Mouse (Mus musculus): ENCODE results near the gene Hadh. TPM values are rescaled to one million over a fixed set of nuclear protein-coding genes. Genes with fewer than 3 reads are reported as not detected.

Gene Hadh
- polyA plus RNA-seq, 1 experiment, result 70.7 TPM

GRCm38 (mm10) chr3:131265516-131265915, 6.4 kb downstream of the Hadh start:
- no peak overlapping the region for H3K27ac ChIP-seq (ENCODE audit: insufficient read depth, low read length)
- no peaks in the 10 kb centered on the region for H3K4me1 ChIP-seq (ENCODE audit: control insufficient read depth, insufficient read depth, low read length)
- no peak overlapping the region for H3K9ac ChIP-seq (ENCODE audit: low read depth, poor library complexity, severe bottlenecking)
- TF ChIP-seq POLR2A (IDR thresholded peaks at IDR 0.05; ENCODE audit: insufficient read depth, low read length) (no peak), CTCF (IDR thresholded peaks at IDR 0.05; ENCODE audit: low read depth, low read length) (no peak), EP300 (IDR thresholded peaks at IDR 0.05; ENCODE audit: insufficient read depth, low read depth, low read length) (no peak)
- no peak overlapping the region for H3K4me3 ChIP-seq (ENCODE audit: low read depth, low read length)
- H3K9me3 ChIP-seq (replicated peaks; ENCODE audit: control insufficient read depth, insufficient read depth, low read length, poor library complexity, severe bottlenecking), result peaks cover 7% of the 10 kb centered on the region
- H3K27me3 ChIP-seq (ENCODE audit: control insufficient read depth, insufficient read depth, low read length, poor library complexity, severe bottlenecking), result no peaks in the 10 kb centered on the region
- no peaks in the 10 kb centered on the region; the same call in 1 of the 2 replicates for H3K36me3 ChIP-seq (ENCODE audit: control insufficient read depth, insufficient read depth, low read length, poor library complexity, severe bottlenecking)

GRCm38 (mm10) chr3:131263766-131264486, 8.0 kb downstream of the Hadh start:
- TF ChIP-seq EP300 (IDR thresholded peaks at IDR 0.05; ENCODE audit: insufficient read depth, low read depth, low read length) (no peak), POLR2A (IDR thresholded peaks at IDR 0.05; ENCODE audit: insufficient read depth, low read length) (no peak), CTCF (IDR thresholded peaks at IDR 0.05; ENCODE audit: low read depth, low read length) (no peak)
- H3K9ac ChIP-seq (ENCODE audit: low read depth, poor library complexity, severe bottlenecking), result no peak overlapping the region
- H3K9me3 ChIP-seq (replicated peaks; ENCODE audit: control insufficient read depth, insufficient read depth, low read length, poor library complexity, severe bottlenecking), result peaks cover 7% of the 10 kb centered on the region
- H3K4me3 ChIP-seq (ENCODE audit: low read depth, low read length), result no peak overlapping the region
- peaks cover under 1% of the 10 kb centered on the region for H3K4me1 ChIP-seq (ENCODE audit: control insufficient read depth, insufficient read depth, low read length)
- H3K36me3 ChIP-seq (ENCODE audit: control insufficient read depth, insufficient read depth, low read length, poor library complexity, severe bottlenecking), result no peaks in the 10 kb centered on the region; the same call in 1 of the 2 replicates
- no peaks in the 10 kb centered on the region for H3K27me3 ChIP-seq (ENCODE audit: control insufficient read depth, insufficient read depth, low read length, poor library complexity, severe bottlenecking)
- no peak overlapping the region for H3K27ac ChIP-seq (ENCODE audit: insufficient read depth, low read length)

- H3K4me3 ChIP-seq (ENCODE audit: low read depth, low read length), result no peak overlapping the region
- H3K4me1 ChIP-seq (ENCODE audit: control insufficient read depth, insufficient read depth, low read length), result peaks cover 1% of the 10 kb centered on the region
- no peak for TF ChIP-seq EP300 (IDR thresholded peaks at IDR 0.05; ENCODE audit: insufficient read depth, low read depth, low read length)
- TF ChIP-seq POLR2A (IDR thresholded peaks at IDR 0.05; ENCODE audit: insufficient read depth, low read length), result no peak
- TF ChIP-seq CTCF (IDR thresholded peaks at IDR 0.05; ENCODE audit: low read depth, low read length), result no peak
Observed at GRCm38 (mm10) chr3:131260418-131260817, 11.5 kb downstream of the Hadh start.

GRCm38 (mm10) chr3:131259392-131259965, 12.4 kb downstream of the Hadh start:
- Histone ChIP-seq H3K9ac (ENCODE audit: low read depth, poor library complexity, severe bottlenecking) (no peak overlapping the region), H3K4me1 (ENCODE audit: control insufficient read depth, insufficient read depth, low read length) (peaks cover 1% of the 10 kb centered on the region), H3K27me3 (ENCODE audit: control insufficient read depth, insufficient read depth, low read length, poor library complexity, severe bottlenecking) (no peaks in the 10 kb centered on the region), H3K36me3 (ENCODE audit: control insufficient read depth, insufficient read depth, low read length, poor library complexity, severe bottlenecking) (no peaks in the 10 kb centered on the region; the same call in 1 of the 2 replicates), H3K4me3 (ENCODE audit: low read depth, low read length) (no peak overlapping the region), H3K27ac (ENCODE audit: insufficient read depth, low read length) (no peak overlapping the region), H3K9me3 (replicated peaks; ENCODE audit: control insufficient read depth, insufficient read depth, low read length, poor library complexity, severe bottlenecking) (peaks cover 7% of the 10 kb centered on the region)
- TF ChIP-seq EP300 (IDR thresholded peaks at IDR 0.05; ENCODE audit: insufficient read depth, low read depth, low read length) (no peak), CTCF (IDR thresholded peaks at IDR 0.05; ENCODE audit: low read depth, low read length) (no peak), POLR2A (IDR thresholded peaks at IDR 0.05; ENCODE audit: insufficient read depth, low read length) (no peak)

More at GRCm38 (mm10) chr3:131260418-131260817, 11.5 kb downstream of the Hadh start:
- Histone ChIP-seq H3K36me3 (ENCODE audit: control insufficient read depth, insufficient read depth, low read length, poor library complexity, severe bottlenecking) (no peaks in the 10 kb centered on the region; the same call in 1 of the 2 replicates), H3K9ac (ENCODE audit: low read depth, poor library complexity, severe bottlenecking) (no peak overlapping the region), H3K27me3 (ENCODE audit: control insufficient read depth, insufficient read depth, low read length, poor library complexity, severe bottlenecking) (no peaks in the 10 kb centered on the region), H3K27ac (ENCODE audit: insufficient read depth, low read length) (no peak overlapping the region), H3K9me3 (replicated peaks; ENCODE audit: control insufficient read depth, insufficient read depth, low read length, poor library complexity, severe bottlenecking) (peaks cover 7% of the 10 kb centered on the region)

GRCm38 (mm10) chr3:131258921-131259320, 13.0 kb downstream of the Hadh start:
- Histone ChIP-seq H3K27ac (ENCODE audit: insufficient read depth, low read length) (no peak overlapping the region), H3K4me1 (ENCODE audit: control insufficient read depth, insufficient read depth, low read length) (peaks cover 1% of the 10 kb centered on the region), H3K9me3 (replicated peaks; ENCODE audit: control insufficient read depth, insufficient read depth, low read length, poor library complexity, severe bottlenecking) (peaks cover 7% of the 10 kb centered on the region), H3K4me3 (ENCODE audit: low read depth, low read length) (no peak overlapping the region), H3K36me3 (ENCODE audit: control insufficient read depth, insufficient read depth, low read length, poor library complexity, severe bottlenecking) (no peaks in the 10 kb centered on the region; the same call in 1 of the 2 replicates), H3K9ac (ENCODE audit: low read depth, poor library complexity, severe bottlenecking) (no peak overlapping the region), H3K27me3 (ENCODE audit: control insufficient read depth, insufficient read depth, low read length, poor library complexity, severe bottlenecking) (no peaks in the 10 kb centered on the region)
- TF ChIP-seq EP300 (IDR thresholded peaks at IDR 0.05; ENCODE audit: insufficient read depth, low read depth, low read length), result no peak
- no peak for TF ChIP-seq CTCF (IDR thresholded peaks at IDR 0.05; ENCODE audit: low read depth, low read length)

- Histone ChIP-seq H3K27me3 (ENCODE audit: control insufficient read depth, insufficient read depth, low read length, poor library complexity, severe bottlenecking) (no peaks in the 10 kb centered on the region), H3K4me3 (ENCODE audit: low read depth, low read length) (no peak overlapping the region), H3K27ac (ENCODE audit: insufficient read depth, low read length) (no peak overlapping the region), H3K9ac (ENCODE audit: low read depth, poor library complexity, severe bottlenecking) (no peak overlapping the region), H3K4me1 (ENCODE audit: control insufficient read depth, insufficient read depth, low read length) (peaks cover 1% of the 10 kb centered on the region), H3K9me3 (replicated peaks; ENCODE audit: control insufficient read depth, insufficient read depth, low read length, poor library complexity, severe bottlenecking) (no peaks in the 10 kb centered on the region), H3K36me3 (ENCODE audit: control insufficient read depth, insufficient read depth, low read length, poor library complexity, severe bottlenecking) (no peaks in the 10 kb centered on the region)
- TF ChIP-seq POLR2A (IDR thresholded peaks at IDR 0.05; ENCODE audit: insufficient read depth, low read length) (no peak), CTCF (IDR thresholded peaks at IDR 0.05; ENCODE audit: low read depth, low read length) (no peak), EP300 (IDR thresholded peaks at IDR 0.05; ENCODE audit: insufficient read depth, low read depth, low read length) (no peak)
Observed at GRCm38 (mm10) chr3:131255399-131255981, 16.4 kb downstream of the Hadh start.
